Mouse (Mus musculus) thymus, postnatal 4 days (tissue): ENCODE results near the gene Zbtb38.

Source experiments
- DNase-seq: peaks from one replicate; pipeline ENCODE4 v3.0.0; 2021

Zbtb38 gene

GRCm38 (mm10) chr9:96731039-96731895 lies 21.4 kb downstream of the Zbtb38 start:
- DNase-seq, result no peak

- DNase-seq, result no peak
Measured at GRCm38 (mm10) chr9:96730311-96730625, 22.4 kb downstream of the Zbtb38 start.

GRCm38 (mm10) chr9:96729537-96730310 lies 22.9 kb downstream of the Zbtb38 start:
- DNase-seq, result no peak

DNA sequence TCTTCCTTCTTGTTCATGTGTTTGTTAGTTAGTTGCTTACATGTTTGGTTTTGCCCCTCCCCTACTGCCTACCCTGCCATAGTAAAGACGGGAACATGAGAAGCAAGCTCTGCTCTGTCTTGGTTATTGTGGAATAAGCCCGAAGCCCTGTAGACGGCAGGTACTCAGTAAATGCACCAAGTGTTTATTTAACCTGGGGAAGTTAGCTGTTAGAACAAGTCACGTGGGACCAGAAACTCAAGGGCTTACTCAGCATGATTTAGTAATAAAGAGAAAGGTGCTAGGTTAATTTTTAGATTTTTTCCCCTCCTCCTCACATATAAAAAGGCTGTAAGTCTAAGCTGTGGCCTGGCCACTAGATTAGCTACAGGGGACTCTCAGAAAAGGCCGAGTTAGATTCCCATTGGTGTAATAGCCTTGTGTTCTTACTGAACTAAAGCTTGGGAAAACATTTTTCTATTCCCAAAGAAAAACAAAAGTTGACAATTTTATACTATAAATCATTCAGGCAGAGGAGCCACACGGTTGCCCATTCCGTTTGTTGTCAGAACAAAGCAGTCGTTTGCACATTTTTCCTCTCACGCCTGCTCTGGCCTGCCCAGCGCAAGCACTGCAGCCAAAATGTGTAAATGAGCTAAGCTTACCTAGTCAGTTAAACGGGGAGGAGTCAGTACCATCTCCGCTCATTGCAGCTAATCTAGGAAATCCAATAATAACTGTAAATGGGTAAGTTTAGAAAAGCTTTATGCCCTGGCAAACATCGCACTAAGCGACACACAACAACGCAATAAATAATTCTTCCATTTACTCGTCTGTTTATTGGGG lies 24.1 kb downstream of the Zbtb38 start:
- DNase-seq, result no peak

- no peak for DNase-seq
Measured at GRCm38 (mm10) chr9:96727688-96728087, 24.9 kb downstream of the Zbtb38 start.

DNA sequence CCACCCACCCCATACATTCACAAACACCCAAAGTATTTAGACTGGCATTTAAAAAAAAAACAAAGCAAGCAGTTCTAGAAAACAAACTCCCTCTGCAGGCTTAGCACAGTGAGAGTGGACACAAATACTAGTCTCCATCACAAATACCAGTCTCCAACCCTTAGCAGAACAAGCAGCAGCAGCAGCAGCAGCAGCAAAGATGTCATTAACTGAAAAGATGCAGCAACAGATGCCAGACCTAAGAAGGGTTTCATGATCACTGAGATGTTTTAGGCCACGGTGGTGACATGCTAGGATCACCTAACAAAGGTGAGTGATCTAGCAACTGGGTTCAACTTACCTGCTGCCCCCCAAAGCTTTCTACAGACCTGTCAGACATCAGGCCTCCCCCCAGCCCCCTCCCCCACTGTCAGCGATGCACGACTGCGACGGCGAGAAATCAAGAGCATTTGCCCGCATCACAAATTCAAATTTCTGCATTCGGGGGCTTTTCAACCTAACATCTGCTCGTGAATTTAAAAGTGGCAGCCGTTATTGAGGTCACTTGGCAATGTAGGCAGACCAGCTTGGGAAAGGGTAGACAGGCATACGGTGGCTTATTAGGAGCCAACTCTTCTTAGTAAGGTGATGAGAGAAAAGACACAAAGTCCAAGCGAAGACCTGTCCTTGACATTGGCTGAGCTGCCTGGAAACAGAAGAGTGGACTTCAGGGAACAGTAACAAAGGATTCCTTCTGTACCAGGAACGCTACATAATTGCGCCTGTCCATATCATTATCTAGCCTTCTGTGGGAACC lies 26.1 kb downstream of the Zbtb38 start:
- no peak for DNase-seq

GRCm38 (mm10) chr9:96725582-96726320 lies 26.9 kb downstream of the Zbtb38 start:
- no peak for DNase-seq

DNA sequence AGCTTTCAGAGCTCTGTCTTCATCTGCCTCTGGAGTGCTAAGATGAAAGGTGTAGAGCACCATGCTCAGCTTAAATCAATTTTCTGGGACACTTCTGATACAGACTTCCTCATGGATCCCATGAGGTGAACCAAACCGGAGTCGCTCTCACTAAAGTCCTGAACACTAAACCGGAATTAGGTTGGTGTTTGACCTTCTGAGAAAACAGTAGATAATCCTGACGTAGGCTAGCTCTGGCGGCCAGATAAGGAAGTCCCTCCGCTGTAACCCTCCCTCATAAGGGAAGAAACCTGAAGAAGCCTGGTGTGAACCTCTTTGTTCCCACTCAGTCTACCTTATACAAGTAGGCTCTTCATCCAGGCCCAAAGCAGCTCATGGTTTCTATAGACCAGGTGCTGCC lies 29.0 kb downstream of the Zbtb38 start:
- DNase-seq, result no peak

- no peak for DNase-seq
Measured at GRCm38 (mm10) chr9:96721163-96721799, 31.4 kb downstream of the Zbtb38 start.

DNA sequence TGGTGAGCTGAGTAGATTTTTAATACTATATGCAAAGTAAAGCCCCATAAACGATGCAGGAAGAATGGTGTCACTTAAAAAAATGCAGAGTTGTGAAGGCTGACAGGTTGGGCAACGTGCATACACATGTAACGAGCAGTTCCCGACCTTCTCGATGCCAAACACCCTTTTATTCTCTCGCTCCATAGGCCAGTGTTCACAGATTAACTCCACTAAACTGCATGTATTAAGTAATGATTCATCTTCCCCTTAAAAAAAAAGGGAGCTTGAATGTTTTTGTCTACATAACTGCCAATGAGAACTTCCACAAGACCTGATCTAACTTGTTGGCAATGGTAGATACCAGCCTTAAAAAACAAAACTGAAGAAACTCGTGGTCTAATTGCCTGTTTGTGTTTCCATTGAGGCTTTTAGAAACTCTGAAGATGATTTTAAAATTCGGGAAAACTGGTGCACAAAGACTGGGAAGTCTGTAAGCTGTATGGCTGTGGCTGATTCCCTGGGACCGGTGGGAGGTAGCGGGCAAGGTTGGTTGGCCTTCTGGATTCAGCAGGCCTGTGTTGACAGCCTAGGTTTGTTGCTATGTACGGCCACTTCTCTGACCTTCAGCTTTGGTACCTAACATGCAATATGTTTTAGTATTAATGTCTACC lies 32.0 kb downstream of the Zbtb38 start:
- no peak for DNase-seq

GRCm38 (mm10) chr9:96719408-96720158 lies 33.0 kb downstream of the Zbtb38 start:
- peak; percentile 80 for DNase-seq

DNA sequence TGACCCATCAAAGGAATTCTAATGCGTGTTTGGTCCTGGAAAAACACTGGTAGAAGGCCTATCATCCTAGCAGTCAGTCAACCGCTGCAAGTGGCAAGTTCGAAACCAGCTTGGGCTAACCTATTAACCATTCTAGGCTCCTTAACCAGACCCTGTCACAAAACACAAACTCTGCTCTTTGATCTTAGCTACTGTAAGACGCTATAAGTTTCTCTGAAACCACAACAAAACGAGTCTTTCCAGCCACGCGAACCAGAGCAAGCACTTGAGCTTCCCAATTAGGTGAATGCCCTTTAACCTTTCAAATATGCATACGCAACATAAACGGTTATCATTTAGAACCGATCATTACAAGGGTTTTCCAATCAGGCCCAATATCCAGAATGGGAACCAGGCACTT lies 33.7 kb downstream of the Zbtb38 start:
- DNase-seq, result no peak

GRCm38 (mm10) chr9:96718402-96718798 lies 34.2 kb downstream of the Zbtb38 start:
- no peak for DNase-seq

DNA sequence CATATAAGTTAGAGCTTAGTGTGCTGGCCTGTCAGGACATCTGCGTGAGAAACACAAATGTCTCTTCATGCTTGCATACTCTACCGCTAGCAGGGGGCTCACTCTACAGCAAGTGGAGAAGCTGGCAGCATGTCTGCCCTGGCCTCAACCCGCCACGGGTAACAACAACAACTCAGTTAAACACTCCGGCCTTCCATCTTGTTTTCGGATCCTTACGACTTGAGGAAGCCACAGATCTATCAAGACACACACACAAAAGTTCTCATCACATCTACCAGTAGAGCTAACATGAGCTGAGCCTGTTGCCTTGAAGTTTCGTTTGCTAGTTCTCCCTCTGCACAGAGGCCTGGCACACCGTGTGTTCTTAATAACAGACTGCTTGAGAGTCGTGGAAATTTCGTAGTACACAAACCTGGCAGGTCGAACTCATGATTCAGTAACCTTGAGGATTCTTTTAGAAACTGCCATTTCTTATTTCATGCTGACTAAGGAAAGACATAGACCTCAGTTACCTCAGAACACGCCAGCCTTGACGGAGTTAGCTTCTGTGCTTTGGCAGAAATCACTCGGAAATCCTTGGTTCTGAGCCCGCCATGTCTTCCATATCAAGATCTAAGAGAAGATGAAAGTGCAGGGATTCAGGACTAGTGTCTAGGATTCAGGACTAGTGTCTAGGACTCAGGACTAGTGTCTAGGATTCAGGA lies 34.8 kb downstream of the Zbtb38 start:
- DNase-seq, result no peak

- DNase-seq, result no peak
Measured at GRCm38 (mm10) chr9:96716735-96717444, 35.7 kb downstream of the Zbtb38 start.

DNA sequence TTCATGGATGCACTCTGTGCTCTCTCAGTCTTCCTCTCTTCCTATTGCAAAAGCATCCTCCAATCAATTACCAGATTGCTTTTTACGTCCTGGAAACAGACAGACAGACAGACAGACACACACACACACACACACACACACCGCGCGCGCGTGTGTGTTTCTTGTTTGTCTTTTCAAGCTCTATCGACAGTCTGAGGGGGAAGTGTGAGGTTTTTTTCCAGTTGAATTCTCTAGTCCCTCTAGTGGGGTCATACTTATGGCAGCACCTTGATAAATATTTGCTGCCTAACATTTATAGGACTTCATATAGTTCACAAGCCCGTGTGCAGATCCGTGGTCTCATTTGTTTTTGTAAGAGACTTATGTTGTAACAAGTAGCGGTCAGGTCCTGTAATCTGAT lies 36.5 kb downstream of the Zbtb38 start:
- DNase-seq, result no peak

- no peak for DNase-seq
Measured at GRCm38 (mm10) chr9:96715171-96715570, 37.5 kb downstream of the Zbtb38 start.
